Mouse (Mus musculus) testis, postnatal 10 days (tissue): ENCODE data around the gene Camkmt.
A peak's percentile ranks its signal among the peaks of the same experiment; 100 is the strongest.

Source experiments
- DNase-seq: peaks from one replicate; pipeline ENCODE4 v3.0.0; 2021; ENCODE audit warnings: low spot score

The Camkmt gene

DNA sequence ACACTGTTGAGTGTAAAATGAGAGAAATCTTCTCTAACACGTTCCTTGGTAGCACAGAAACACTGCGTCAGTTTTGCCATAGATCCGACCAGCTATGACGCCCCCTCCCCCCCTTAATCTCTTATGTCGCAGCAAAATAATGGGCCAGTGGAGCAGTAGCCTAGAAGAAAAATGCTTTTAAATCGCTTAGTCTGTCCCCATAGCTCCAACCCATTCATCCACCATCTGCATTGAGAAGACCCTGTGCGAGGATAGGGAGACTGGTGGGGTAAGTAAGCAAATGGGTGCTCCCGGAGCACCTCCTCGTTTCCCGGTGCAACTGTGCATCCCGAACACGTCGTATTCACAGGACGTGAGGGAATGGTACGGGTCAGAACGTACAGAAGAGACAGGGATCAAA lies 731 bp upstream of the Camkmt start:
- DNase-seq = peak; percentile 48

DNA sequence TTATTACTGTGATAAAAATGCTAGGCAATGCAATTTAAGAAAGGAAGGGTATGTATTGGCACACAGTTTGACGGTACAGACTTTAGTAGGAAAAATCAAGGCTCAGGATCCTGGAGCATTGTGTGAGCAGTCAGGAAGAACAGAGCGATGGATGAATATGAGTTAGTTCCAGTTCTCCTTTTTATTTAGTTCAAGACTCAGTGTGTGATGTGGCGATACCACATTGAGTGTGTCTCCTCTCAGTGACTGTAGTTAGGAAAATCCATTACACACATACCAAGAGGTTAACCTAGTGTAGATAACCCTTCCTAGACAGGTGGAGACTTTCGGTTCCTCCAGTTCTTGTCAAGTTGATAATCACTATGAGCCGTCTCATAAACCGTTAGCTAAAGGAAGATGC lies 1.4 kb downstream of the Camkmt start:
- DNase-seq = no peak

DNA sequence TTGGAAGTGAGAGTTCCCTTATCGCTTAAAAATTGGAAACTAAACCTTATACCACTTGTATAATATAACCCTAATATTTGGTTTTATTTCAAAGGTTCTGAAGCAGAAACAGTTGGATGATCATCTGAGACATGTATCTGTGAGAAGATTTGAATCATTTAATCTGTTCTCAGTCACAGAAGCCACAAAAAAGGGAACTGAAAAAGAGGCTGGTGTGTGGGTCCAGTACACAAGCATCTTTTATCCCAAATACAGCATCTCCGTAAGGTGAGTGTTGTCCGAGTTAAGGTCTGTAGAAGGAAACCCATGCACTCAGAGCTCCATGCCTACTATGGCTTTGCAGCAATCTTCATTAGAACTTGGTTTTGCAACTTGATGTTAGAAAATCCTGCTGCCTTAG lies 6.0 kb downstream of the Camkmt start:
- no peak for DNase-seq

DNA sequence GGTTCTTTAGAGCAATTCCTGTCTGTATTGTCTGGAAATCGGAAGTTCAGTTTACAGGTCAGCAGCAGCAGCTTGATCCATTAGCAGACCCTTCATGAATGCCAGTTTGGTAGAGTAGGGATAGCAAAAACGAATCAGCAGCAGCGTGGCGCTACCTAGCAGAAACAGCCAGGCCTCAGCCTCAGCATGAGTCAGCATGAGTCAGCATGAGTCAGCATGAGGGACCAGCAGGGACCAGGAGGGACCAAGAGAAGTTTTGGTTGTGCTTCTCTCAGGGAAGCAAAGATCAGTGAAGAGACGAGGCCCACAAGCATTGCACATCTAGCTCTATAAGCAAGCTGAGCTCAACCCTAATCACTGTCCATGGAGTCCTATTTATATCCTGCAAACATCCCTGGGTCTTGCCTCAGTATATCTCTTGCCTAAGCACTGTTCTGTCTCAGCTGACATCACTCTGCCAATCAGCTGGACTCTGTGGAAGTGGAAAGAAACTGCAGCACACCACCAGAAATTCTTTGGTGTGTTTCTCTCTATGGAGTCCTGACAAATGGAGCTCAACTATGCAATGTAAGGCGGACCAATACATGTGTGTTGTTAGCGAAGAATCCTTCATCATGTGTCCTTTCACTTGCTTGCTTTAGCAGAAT lies 8.4 kb downstream of the Camkmt start:
- DNase-seq = no peak

DNA sequence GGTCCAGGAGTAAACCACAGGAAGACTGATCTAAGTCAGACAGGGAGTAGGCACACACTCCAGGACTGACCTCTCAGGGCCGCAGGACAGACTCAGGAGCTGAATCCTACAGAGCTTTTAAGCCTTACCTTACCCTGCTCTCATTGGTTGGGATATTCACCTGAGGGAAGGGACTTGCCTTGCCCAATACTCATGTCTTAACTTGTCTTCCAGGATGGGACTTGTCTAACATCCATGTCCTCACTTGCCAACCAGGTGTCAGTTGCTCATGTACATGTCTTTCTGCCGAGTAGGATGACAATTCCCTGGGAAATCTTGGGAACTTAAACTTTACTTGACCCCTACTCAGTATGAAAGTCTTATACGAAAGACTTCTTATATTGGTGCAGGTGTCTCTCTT lies 9.9 kb downstream of the Camkmt start:
- no peak for DNase-seq

DNA sequence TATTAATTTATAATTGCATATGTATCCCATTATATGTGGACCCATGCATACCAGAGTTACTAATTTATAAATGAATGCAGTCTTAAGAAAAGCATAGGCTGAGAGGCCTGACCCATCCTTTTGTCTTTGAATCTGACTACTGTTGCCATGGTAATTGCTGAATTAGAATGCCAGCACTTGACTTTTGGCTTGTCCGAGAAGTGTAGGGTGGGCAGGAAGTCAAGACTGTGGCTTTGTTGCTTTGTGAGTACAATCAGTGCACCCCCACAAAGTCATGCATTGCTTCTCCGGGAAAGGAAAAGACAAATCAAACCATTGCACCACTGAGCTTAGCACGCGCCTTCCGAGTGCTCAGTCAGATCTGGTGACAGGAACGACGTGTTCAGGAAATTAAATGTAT lies 11.4 kb downstream of the Camkmt start:
- DNase-seq = no peak

DNA sequence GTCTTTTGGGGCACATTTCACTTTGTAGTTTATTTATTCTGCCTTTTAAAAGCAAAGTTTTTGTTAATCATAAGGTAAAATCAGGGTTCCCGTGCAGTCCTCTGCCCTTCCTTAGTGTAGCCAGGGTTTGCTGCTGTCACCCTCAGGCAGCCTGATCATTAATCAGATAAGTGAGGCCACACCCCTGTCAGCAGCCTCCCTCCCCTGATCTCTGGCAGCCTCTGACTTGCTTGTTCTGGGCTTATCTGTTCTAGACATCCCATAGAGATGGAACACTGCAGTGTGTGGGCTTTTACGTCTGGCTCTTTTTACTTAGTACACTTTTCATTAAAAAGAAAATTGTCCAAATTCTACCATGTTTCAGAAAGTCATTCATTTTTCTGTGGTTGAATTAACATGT lies 13.0 kb downstream of the Camkmt start:
- no peak for DNase-seq

DNA sequence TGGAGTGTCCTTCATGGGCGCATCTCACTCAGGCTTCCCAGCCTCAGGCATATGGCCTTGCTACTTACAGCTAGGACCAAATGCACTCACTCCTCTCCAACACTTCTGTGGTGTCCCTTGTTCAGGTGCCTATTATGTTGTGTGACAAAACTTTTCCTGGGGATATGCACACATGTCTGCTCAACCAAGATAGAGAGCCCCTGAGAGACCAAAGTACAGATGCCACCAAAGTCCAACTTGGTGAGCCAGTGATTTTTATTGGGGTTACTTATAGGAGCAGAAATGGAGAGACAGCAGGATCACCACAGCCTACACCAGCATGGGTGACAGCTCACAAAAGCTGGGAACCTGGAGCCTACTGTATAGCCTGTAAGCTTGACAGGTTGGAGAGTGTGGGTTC lies 20.3 kb downstream of the Camkmt start:
- no peak for DNase-seq

DNA sequence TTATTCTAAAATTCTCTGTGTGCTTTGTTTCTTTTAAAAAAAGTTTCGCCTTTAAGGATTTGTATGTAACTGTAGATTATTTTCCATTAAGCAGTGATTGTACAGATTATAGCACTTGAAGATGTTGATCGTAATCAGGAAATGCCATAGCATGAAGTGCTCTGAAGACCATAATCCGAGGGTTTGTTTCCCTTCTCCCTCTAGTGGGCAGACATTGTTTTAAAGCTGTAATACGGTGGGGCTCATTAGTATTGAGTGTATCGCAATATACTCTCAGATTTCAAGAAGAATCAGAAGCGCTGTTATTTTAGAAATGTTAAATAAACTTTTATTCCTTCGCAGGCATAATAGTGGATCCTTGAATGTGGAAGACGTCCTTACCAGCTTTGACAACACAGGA lies 23.1 kb downstream of the Camkmt start:
- DNase-seq = no peak

DNA sequence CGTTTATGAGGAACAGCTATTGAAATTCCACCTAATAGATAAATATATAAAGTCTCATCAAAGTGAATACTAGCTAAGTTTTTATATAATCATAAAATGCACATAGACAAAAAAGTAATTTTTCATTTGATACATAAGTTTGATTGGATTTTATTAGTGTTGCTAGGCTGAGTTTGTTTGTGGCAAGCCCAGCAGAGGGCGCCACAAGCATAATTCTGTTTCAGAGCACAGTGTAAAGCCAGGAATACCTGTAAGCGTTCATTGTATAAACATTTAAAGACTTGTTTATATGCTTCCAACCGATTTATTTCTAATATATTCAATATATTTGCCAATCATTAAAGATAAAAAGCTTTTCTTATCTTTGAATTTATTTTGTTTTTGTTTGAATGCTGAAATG lies 26.3 kb downstream of the Camkmt start:
- DNase-seq = peak; percentile 77

DNA sequence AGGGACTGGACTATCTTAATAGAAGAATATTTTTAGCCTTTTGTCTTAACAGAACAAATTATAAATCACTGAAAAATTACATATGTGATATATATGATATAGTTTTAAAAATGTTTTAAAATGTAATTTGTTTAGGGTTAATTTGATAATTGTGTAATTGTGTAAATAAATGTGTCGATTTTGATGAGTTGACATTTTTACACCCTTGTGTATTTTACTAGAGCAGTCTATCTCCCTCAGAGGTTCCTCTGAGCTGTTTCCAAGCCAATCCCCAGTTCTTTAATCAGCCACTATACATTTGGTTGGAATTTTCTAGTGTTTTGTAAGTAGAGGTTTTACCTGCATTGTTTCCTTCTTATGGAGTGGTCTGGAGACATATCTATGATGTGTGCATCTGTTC lies 48.0 kb downstream of the Camkmt start:
- DNase-seq = no peak

DNA sequence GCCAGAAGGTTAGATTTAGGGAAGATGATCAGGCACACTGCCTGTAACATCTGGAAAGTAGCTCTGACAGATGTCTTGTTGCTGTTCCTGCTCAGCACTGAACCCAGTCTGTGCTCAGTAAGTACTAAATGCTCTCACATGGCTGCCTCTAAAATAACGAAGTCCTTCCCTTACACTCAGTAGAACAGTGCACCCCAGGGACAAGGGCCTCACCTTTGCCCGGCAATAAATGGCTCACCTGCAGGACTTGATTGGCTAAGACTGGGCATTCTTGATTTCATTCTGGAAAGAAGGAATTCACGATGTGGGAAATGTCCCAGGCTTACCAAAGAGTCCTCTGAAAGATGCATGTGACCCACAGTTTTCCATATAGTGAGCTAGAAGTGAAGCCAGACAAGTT lies 51.3 kb downstream of the Camkmt start:
- DNase-seq = no peak

DNA sequence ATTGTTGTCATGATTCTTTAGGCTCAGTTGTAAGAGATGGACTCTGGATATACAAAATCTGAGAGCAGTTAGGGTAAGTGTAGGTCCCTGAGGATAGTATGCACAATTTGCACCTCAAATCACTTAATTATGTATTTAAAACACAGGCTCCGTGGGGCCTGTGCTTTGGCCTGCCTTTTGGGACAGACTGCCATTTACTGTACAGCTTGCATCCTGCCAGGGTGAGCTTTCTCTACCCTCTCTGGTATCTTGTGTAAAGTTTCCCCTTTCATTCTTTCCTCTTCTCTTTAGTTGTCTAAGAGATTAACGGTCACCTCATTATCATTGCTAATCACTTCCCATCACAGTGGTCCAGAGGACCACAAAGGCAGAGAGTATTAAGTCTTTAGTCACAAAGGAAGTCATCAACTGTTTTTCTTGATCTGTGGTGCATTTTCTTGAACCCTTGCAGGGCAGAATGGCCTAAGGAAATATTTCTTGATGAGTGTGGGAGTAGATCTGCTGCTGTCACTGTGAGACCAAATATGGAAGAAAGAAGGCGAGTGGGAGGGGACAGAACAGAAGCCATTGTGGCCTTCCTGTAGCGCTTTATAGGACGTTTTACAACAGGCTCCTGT lies 52.3 kb downstream of the Camkmt start:
- no peak for DNase-seq

DNA sequence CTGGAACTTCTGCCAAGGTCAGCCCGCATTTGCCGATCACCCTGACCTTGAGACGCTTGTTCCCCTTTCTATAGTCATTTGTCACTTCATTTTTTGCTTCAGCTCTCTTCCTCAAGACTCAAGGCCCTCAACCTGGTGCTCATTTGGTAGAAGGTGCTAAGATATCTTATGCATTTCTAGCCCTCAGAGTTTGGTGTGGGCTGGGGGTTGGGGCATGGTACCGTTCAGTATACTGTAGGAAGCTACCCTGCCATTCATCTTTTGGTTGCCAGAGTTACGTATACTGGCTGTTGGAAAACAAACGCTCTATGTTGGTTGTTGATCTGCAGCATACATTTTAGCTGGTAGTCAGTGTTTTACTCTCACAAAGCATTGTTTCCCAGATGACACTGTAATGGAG lies 53.8 kb downstream of the Camkmt start:
- no peak for DNase-seq

DNA sequence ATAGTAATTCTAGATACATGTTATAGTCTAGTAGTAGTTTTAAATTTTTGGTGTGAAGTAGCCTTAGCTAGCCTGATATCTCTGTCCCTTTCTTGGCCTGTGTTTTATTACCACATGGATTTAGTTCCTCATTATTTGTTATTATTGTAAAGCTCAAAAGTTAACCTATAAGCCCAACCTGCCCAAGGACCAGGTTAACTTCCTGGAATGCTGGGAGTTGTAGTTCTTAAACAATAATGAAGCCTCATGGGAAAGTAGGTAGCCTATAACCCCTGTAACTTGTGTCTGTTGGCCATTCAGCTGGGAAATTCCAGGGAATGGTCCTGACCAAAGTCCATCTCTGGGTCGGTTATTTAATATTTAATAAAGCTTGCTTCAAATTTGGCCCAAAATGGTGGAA lies 58.0 kb downstream of the Camkmt start:
- no peak for DNase-seq

DNA sequence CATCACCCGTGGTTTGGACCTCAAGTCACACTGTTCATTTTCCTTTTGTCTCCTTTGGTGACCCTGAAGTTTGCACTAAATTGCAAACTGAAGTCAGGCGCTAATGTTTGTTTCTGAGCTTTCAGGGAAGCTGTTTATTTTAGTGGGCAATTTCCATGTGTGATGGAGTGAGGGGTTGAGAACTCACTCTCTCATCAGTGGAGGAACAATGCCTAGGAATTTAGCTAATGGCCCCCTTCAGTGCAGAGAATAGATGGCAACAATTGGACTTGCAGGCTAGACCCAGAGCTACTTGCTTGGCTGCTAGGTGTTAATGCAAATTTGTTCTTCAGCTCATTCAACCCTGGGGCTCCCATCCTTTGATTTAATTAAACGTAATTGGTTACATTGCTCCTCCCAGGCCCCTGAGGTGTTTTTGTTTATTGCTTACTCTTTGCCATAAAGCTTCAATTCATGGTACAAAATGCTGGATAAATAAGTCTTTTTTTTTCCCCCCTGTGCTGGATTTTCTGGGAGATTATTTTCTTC lies 58.9 kb downstream of the Camkmt start:
- no peak for DNase-seq

DNA sequence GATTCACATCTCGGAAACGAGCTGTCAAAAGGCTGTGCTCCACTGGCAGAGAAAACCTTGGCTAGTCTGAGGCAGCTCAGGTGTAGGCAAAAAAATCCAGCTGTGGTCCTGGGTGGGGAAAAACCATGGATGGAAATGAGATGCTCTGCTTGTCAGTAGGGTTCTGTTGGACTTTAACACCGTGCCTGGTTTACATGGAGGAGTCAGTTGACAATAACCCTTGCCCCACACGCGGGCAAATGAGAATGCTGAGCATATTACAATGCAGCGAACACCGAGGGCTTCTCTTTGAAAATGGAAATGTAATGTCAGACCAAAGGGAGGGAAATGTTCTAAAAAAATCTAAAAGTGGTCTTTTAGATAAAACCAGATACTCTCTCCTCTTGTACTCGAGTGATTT lies 60.9 kb downstream of the Camkmt start:
- no peak for DNase-seq

DNA sequence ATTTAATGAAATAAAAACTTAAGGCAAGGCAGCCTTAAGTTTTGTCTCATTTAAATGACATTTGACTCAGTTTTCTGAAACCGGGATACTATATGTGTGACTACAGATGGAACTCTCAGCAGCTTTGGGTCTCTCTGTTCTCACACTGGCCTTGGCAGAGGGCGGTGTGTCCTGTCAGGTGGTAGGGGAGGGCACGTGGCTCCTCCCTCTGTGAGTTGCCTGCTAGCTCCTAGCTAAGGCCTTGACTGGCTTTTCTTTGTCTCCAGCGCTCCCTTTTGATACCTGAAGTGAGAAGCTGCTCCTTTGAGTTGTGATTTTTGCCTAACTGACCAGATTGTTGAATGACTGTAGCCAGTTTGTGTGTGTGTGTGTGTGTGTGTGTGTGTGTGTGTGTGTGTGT lies 67.8 kb downstream of the Camkmt start:
- DNase-seq = no peak

DNA sequence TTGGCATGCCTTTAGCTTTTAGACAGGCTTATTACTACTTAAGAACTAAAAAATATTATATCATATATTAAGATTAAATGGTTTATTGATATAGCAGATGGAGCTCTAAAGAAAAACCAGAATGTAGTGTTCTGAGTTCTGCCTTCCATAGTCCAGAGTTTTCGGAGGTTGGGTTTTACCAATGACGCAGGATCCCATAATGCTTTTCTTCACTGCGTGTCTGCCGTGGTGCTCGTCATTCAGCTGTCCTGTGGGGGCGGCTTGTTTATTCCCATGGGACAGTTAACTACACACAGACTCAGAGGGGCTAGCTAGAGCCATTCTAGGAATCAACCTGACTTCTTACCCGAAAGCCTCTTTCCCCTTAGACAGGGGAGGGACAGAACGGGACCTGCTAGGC lies 69.2 kb downstream of the Camkmt start:
- DNase-seq = no peak

DNA sequence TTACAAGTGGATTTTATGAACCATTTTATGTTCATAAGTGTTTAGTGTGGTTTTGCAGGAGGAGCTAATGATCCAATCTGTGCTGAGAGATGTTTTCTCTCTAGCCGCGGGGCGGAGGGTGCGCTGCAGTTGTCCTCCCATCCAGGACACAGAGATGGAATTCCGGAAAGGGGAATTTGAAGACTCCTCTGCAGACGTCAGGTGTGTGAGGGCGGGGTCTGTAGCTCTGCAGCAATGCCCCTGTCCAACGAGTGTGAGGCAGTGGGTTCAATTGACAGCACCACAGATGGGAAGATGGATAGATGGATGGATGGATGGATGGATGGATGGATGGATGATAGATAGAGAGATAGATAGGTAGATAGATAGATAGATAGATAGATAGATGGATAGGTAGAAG lies 70.4 kb downstream of the Camkmt start:
- no peak for DNase-seq

DNA sequence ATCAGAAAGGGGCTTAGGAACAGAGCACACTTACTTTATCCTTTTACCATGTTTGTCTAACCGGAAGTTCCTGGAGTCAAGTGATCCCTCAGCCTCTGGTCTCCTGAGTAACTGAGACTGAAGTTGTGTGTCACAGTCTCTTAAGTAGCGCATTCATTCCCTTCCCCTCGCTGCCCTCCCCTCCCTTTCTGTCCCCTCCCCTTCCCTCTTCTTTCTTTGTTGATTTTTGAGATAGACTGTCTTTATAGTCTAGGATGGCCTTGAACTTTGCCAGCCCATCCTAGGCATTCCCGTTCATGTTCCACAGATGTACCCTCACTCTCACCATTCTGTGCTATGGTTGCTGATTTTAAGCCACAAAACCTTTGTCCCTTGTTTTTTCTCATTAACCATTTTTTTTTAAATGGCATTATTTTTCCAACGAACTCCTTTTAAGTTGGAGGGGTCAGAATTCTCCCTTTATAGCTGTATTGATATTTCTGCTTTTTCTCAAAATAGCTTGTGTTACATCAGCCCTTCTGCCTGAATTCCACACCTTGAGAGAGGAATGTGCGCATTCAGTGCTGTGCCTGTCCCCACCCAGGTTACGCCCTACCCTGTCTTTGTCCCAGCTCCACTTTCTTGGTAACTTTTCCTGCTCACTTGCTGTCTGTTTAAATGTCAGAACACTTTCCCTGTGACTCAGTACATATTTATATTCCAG lies 72.4 kb downstream of the Camkmt start:
- no peak for DNase-seq

DNA sequence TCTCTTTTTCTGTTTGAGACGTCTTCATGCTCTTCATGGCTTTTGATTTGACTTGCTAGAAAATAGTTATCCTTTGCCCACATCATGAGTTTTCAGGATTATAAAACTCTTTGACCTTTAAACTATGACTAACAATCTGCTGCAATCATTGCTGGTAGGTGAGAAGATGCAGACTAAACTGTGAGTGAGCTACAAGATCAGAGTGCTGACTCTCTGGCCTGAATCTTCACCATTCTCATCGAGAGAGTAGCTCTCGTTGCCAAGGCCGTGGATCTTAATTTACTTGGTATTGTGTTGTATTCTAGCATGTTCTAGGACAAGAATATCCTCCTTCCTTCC lies 72.9 kb downstream of the Camkmt start:
- no peak for DNase-seq

DNA sequence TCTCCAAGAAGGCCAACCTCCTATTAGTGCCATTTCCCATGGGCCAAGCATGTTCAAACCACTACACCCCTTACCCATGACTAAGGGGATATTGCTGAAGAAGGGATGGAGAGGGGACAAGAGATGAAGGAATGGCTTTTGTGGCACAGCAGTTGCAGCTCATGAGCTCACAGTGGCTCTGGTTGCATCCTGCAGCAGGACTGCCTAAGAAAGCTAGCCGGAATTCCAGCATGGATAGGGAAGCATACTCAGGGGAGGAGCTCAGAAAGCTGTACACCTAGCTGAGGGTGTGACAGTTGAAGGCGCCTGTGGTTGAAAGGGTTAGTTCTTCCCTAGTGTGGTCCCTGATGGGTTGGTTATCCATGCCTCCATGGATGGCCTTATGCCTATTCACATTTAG lies 78.4 kb downstream of the Camkmt start:
- no peak for DNase-seq
